Mouse (Mus musculus): Measurements from ENCODE around the gene Megf8.

The Megf8 gene

GRCm38 (mm10) chr7:25294960-25295722 lies 21.8 kb upstream of the Megf8 start:
- intact Hi-C loops (cut with DNase I), result no loop called here

- intact Hi-C loops (cut with DNase I), result no loop called here
Observed at GRCm38 (mm10) chr7:25296945-25297453, 20.0 kb upstream of the Megf8 start.

GRCm38 (mm10) chr7:25297454-25298325 lies 19.3 kb upstream of the Megf8 start, which contains the start of gene Pafah1b3:
TSS of gene Pafah1b3 (minus strand) at chr7:25297986.
- intact Hi-C loops (cut with DNase I), result no loop called here

GRCm38 (mm10) chr7:25301063-25301462 lies 15.9 kb upstream of the Megf8 start, which contains the start of gene Prr19:
TSS of gene Prr19 (plus strand) at chr7:25301411.
- intact Hi-C loops (cut with DNase I), result no loop called here

- intact Hi-C loops (cut with DNase I), result no loop called here
Observed at GRCm38 (mm10) chr7:25303003-25303684, 13.8 kb upstream of the Megf8 start.

- intact Hi-C loops (cut with DNase I), result no loop called here
Observed at GRCm38 (mm10) chr7:25303685-25304006, 13.3 kb upstream of the Megf8 start.

- intact Hi-C loops (cut with DNase I), result no loop called here
Observed at GRCm38 (mm10) chr7:25305481-25305880, 11.5 kb upstream of the Megf8 start.

GRCm38 (mm10) chr7:25305956-25306613 lies 10.9 kb upstream of the Megf8 start, which contains the start of gene Tmem145:
TSS of gene Tmem145 (plus strand) at chr7:25306106.
- intact Hi-C loops (cut with DNase I), result no loop called here

- intact Hi-C loops (cut with DNase I), result no loop called here
Observed at GRCm38 (mm10) chr7:25306614-25306996, 10.4 kb upstream of the Megf8 start.

GRCm38 (mm10) chr7:25308702-25309318 lies 8.2 kb upstream of the Megf8 start:
- intact Hi-C loops (cut with DNase I), result no loop called here

GRCm38 (mm10) chr7:25309425-25309824 lies 7.5 kb upstream of the Megf8 start:
- intact Hi-C loops (cut with DNase I), result no loop called here

- intact Hi-C loops (cut with DNase I), result no loop called here
Observed at GRCm38 (mm10) chr7:25311193-25311592, 5.8 kb upstream of the Megf8 start.

GRCm38 (mm10) chr7:25313325-25313724 lies 3.6 kb upstream of the Megf8 start:
- intact Hi-C loops (cut with DNase I), result no loop called here

- intact Hi-C loops (cut with DNase I), result loop anchor here (2.0 to 5.0 kb wide), 2 partner anchors 30 to 72 kb away; no protein-coding TSS in a partner anchor
Observed at GRCm38 (mm10) chr7:25314606-25315305, 2.2 kb upstream of the Megf8 start.

GRCm38 (mm10) chr7:25315306-25316041 lies 1.5 kb upstream of the Megf8 start:
- intact Hi-C loops (cut with DNase I), result loop anchor here (2.0 to 5.0 kb wide), 2 partner anchors 31 to 73 kb away; no protein-coding TSS in a partner anchor

- intact Hi-C loops (cut with DNase I), result loop anchor here (5.0 kb wide), 1 partner anchor 75 kb away; no protein-coding TSS in a partner anchor
Observed at GRCm38 (mm10) chr7:25317446-25317999, 559 bp downstream of the Megf8 start.

GRCm38 (mm10) chr7:25322058-25322484 lies 5.1 kb downstream of the Megf8 start:
- intact Hi-C loops (cut with DNase I), result no loop called here

GRCm38 (mm10) chr7:25323219-25323618 lies 6.3 kb downstream of the Megf8 start:
- intact Hi-C loops (cut with DNase I), result no loop called here
